Mouse (Mus musculus) intestine, embryonic 14.5 days (tissue): ENCODE results near the gene Creb3. TPM values are rescaled to one million over a fixed set of nuclear protein-coding genes. Genes with fewer than 3 reads are reported as not detected.

Experiments used
- ATAC-seq: fragments of 200-750 bp; cut with Nextera tagmentation; replicated peaks from 2 replicates; pipeline ENCODE4 v1.8.0; 2017; ENCODE audit warnings: low read depth, moderate number of reproducible peaks, moderate TSS enrichment, moderate library complexity; ENCODE audit not compliant: low FRiP score, low TSS enrichment
- DNase-seq: peaks from one replicate; pipeline ENCODE4 v3.0.0-alpha.2; 2018; ENCODE audit warnings: low spot score
- H3K27ac ChIP-seq: fragments of 300-500 bp; sonication (generic); 2 replicates; pipeline ENCODE4 v1.5.1; 2014; ENCODE audit warnings: low read depth, mild to moderate bottlenecking, control low read depth
- H3K27me3 ChIP-seq: fragments of 300-500 bp; sonication (generic); replicated peaks from 2 replicates; pipeline ENCODE4 v1.6.1; 2014; ENCODE audit warnings: low read length, control low read depth; ENCODE audit not compliant: control insufficient read depth, insufficient read depth
- H3K36me3 ChIP-seq: fragments of 300-500 bp; sonication (generic); 2 replicates; pipeline ENCODE4 v1.6.1; 2014; ENCODE audit warnings: low read length, control low read depth; ENCODE audit not compliant: control insufficient read depth, insufficient read depth
- H3K4me1 ChIP-seq: fragments of 300-500 bp; sonication (generic); replicated peaks from 2 replicates; pipeline ENCODE4 v1.6.1; 2014; ENCODE audit warnings: low read length, control low read depth, mixed read lengths; ENCODE audit not compliant: control insufficient read depth, insufficient read depth
- H3K4me2 ChIP-seq: fragments of 300-500 bp; sonication (generic); 2 replicates; pipeline ENCODE4 v1.6.1; 2014; ENCODE audit warnings: low read length
- H3K4me3 ChIP-seq: fragments of 300-500 bp; sonication (generic); 2 replicates; pipeline ENCODE4 v1.5.1; 2014; ENCODE audit warnings: low read depth, low read length, control low read depth, mixed read lengths
- H3K9ac ChIP-seq: fragments of 300-500 bp; sonication (generic); 2 replicates; pipeline ENCODE4 v1.6.1; 2014; ENCODE audit warnings: mild to moderate bottlenecking, low read length
- H3K9me3 ChIP-seq: fragments of 300-500 bp; sonication (generic); 2 replicates; pipeline ENCODE4 v1.6.1; 2016; ENCODE audit warnings: low read length, control low read depth; ENCODE audit not compliant: control insufficient read depth
- WGBS: fragments of 180-500 bp; shearing (Covaris S2); extraction: QIAGEN DNeasy Blood & Tissue Kit; methylation state at CpG from one replicate; pipeline ENCODE4 v1.1.7; 2014; 5-methylcytosine and 5-hydroxymethylcytosine counted together
- polyA plus RNA-seq: library from polyadenylated mRNA; unstranded; fragments of >200 nt; fragmentation: Nextera tagmentation; extraction: Ambion mirVana; gene quantifications from 2 replicates; pipeline ENCODE4 v1.2.1, GENCODE M21; 2014

Creb3 gene
- polyA plus RNA-seq, 1 experiment from 2014 or later: 68.6 TPM

GRCm38 (mm10) chr4:43573561-43573960 is 11.4 kb downstream of the Creb3 start:
- peaks cover 28% of the 10 kb centered on the region for H3K4me1 ChIP-seq

GRCm38 (mm10) chr4:43575356-43575755 is 13.2 kb downstream of the Creb3 start:
- H3K9ac ChIP-seq: no peak overlapping the region

More at GRCm38 (mm10) chr4:43573561-43573960, 11.4 kb downstream of the Creb3 start:
- no peaks in the 10 kb centered on the region for H3K9me3 ChIP-seq
- H3K36me3 ChIP-seq: peaks cover 51% of the 10 kb centered on the region
- ATAC-seq (no peak), DNase-seq (no peak)
- no peak overlapping the region for H3K4me2 ChIP-seq
- H3K27ac ChIP-seq: no peak overlapping the region
- WGBS: 86% methylated on average over 4 of the region's 4 CpGs
- H3K27me3 ChIP-seq: no peaks in the 10 kb centered on the region
- H3K9ac ChIP-seq: no peak overlapping the region
- no peak overlapping the region for H3K4me3 ChIP-seq

GRCm38 (mm10) chr4:43577237-43577881 is 15.2 kb downstream of the Creb3 start:
- WGBS: 41% methylated on average over 8 of the region's 8 CpGs
- H3K4me3 ChIP-seq: peak overlapping the region; percentile 77
- H3K4me1 ChIP-seq: peaks cover 35% of the 10 kb centered on the region
- H3K27ac ChIP-seq: no peak overlapping the region
- no peaks in the 10 kb centered on the region for H3K9me3 ChIP-seq
- H3K36me3 ChIP-seq: peaks cover 36% of the 10 kb centered on the region
- DNase-seq: no peak
- peak overlapping the region; percentile 99 for H3K4me2 ChIP-seq
- peak overlapping the region; percentile 85 for H3K9ac ChIP-seq
- H3K27me3 ChIP-seq: no peaks in the 10 kb centered on the region
- no peak for ATAC-seq

More at GRCm38 (mm10) chr4:43575356-43575755, 13.2 kb downstream of the Creb3 start:
- no peak for ATAC-seq
- Histone ChIP-seq H3K4me3 (no peak overlapping the region), H3K27ac (no peak overlapping the region), H3K9me3 (no peaks in the 10 kb centered on the region), H3K36me3 (peaks cover 35% of the 10 kb centered on the region), H3K27me3 (no peaks in the 10 kb centered on the region), H3K4me2 (no peak overlapping the region; the same call in 1 of the 2 replicates), H3K4me1 (peaks cover 35% of the 10 kb centered on the region)
- 82% methylated on average over 2 of the region's 2 CpGs for WGBS
- no peak for DNase-seq

- peaks cover 42% of the 10 kb centered on the region for H3K36me3 ChIP-seq
- under 1% methylated on average over 75 of the region's 76 CpGs for WGBS
- peak within 1 kb of the TSS; percentile 99 for H3K4me2 ChIP-seq
- H3K4me3 ChIP-seq: peak within 1 kb of the TSS; percentile 77
- ATAC-seq (peak; percentile 92), DNase-seq (peak; percentile 93)
- H3K9me3 ChIP-seq: no peaks in the 10 kb centered on the region
- H3K9ac ChIP-seq: peak within 1 kb of the TSS; percentile 85
- H3K27ac ChIP-seq: peak within 1 kb of the TSS; percentile 70
- H3K27me3 ChIP-seq: no peaks in the 10 kb centered on the region
- peaks cover 35% of the 10 kb centered on the region for H3K4me1 ChIP-seq
These were observed 16.5 kb downstream of the Creb3 start, which contains the start of the genes Rgp1 and Gba2 for GRCm38 (mm10) chr4:43578376-43579204. Gene Rgp1, plus strand, starts transcription at chr4:43578715. Gene Gba2, minus strand, starts transcription at chr4:43578873.

- Histone ChIP-seq H3K9ac (peak overlapping the region; percentile 85), H3K4me2 (peak overlapping the region; percentile 99), H3K27ac (peak overlapping the region; percentile 70; the same call in 1 of the 2 replicates), H3K36me3 (peaks cover 41% of the 10 kb centered on the region), H3K27me3 (no peaks in the 10 kb centered on the region), H3K4me1 (peaks cover 35% of the 10 kb centered on the region), H3K9me3 (no peaks in the 10 kb centered on the region), H3K4me3 (peak overlapping the region; percentile 77)
- DNase-seq (no peak), ATAC-seq (no peak)
- 3% methylated on average over 10 of the region's 10 CpGs for WGBS
These were observed 17.1 kb downstream of the Creb3 start for GRCm38 (mm10) chr4:43579256-43579655.

GRCm38 (mm10) chr4:43579731-43580130 is 17.6 kb downstream of the Creb3 start:
- peak overlapping the region; percentile 99 for H3K4me2 ChIP-seq
- H3K9me3 ChIP-seq: no peaks in the 10 kb centered on the region
- peak overlapping the region; percentile 85; the same call in 1 of the 2 replicates for H3K9ac ChIP-seq
- WGBS: 87% methylated on average over 6 of the region's 6 CpGs
- DNase-seq (no peak), ATAC-seq (no peak)
- H3K4me3 ChIP-seq: peak overlapping the region; percentile 77
- no peak overlapping the region for H3K27ac ChIP-seq
- peaks cover 41% of the 10 kb centered on the region for H3K36me3 ChIP-seq
- no peaks in the 10 kb centered on the region for H3K27me3 ChIP-seq
- peaks cover 35% of the 10 kb centered on the region for H3K4me1 ChIP-seq

- Histone ChIP-seq H3K4me2 (no peak overlapping the region), H3K27ac (no peak overlapping the region), H3K9ac (no peak overlapping the region), H3K36me3 (peaks cover 41% of the 10 kb centered on the region), H3K27me3 (no peaks in the 10 kb centered on the region), H3K4me3 (no peak overlapping the region), H3K9me3 (no peaks in the 10 kb centered on the region), H3K4me1 (peaks cover 27% of the 10 kb centered on the region)
- DNase-seq: peak; percentile 27
- WGBS: 97% methylated on average over 5 of the region's 5 CpGs
- ATAC-seq: no peak
These were observed 18.6 kb downstream of the Creb3 start for GRCm38 (mm10) chr4:43580721-43581120.

GRCm38 (mm10) chr4:43581381-43581780 is 19.2 kb downstream of the Creb3 start:
- Histone ChIP-seq H3K27me3 (no peaks in the 10 kb centered on the region), H3K9ac (no peak overlapping the region), H3K36me3 (peaks cover 41% of the 10 kb centered on the region), H3K4me1 (peaks cover 23% of the 10 kb centered on the region), H3K4me3 (no peak overlapping the region), H3K27ac (no peak overlapping the region), H3K9me3 (no peaks in the 10 kb centered on the region), H3K4me2 (no peak overlapping the region)
- DNase-seq (peak; percentile 29), ATAC-seq (no peak)
- whole genome bisulfite sequencing: 93% methylated on average over 12 of the region's 12 CpGs
